Comparison of ENCODE assay signal across 18 mouse cellular contexts in genomic region chr13:9299657-9300056, GRCm38 (mm10).
"Had no signal": no experiment of that assay in that cellular context is flagged by ENCODE, and none has a peak within 500 bp of the region (broad histone marks: within the 10 kb centered on the region; RNA-seq: fewer than 3 reads in every experiment).

No protein-coding gene starts in this region.

- H3K27me3 ChIP-seq: intestine, embryonic 15.5 days; kidney, embryonic 15.5 days; limb, embryonic 12.5 days; limb, embryonic 15.5 days; midbrain, embryonic 12.5 days; neural tube, embryonic 13.5 days had no signal

- ATAC-seq: intestine, embryonic 15.5 days; liver, postnatal 0 days; midbrain, embryonic 16.5 days had no signal

- H3K4me3 ChIP-seq: intestine, embryonic 15.5 days; kidney, embryonic 15.5 days; limb, embryonic 12.5 days; limb, embryonic 15.5 days; midbrain, embryonic 12.5 days; myocyte; neural tube, embryonic 13.5 days had no signal

- H3K9me3 ChIP-seq: intestine, embryonic 15.5 days; kidney, embryonic 15.5 days; limb, embryonic 15.5 days; midbrain, embryonic 12.5 days; neural tube, embryonic 13.5 days had no signal

- DNase-seq: kidney, adult 11 months; kidney, adult 8-10 months; kidney, postnatal 10 days; kidney, postnatal 4 days; left cerebral cortex, postnatal 4 days; liver, postnatal 0 days; thymus, adult 18-20 months; thymus, postnatal 36 days had no signal

- H3K36me3 ChIP-seq: intestine, embryonic 15.5 days; kidney, embryonic 15.5 days; limb, embryonic 12.5 days; limb, embryonic 15.5 days; midbrain, embryonic 12.5 days; neural tube, embryonic 13.5 days had no signal

- H3K4me2 ChIP-seq: intestine, embryonic 15.5 days; kidney, embryonic 15.5 days; limb, embryonic 12.5 days; limb, embryonic 15.5 days; liver, embryonic 11.5 days; midbrain, embryonic 12.5 days; neural tube, embryonic 13.5 days had no signal

- H3K27ac ChIP-seq: intestine, embryonic 15.5 days; kidney, embryonic 15.5 days; limb, embryonic 12.5 days; limb, embryonic 15.5 days; liver, embryonic 14.5 days; midbrain, embryonic 12.5 days; neural tube, embryonic 13.5 days had no signal

- H3K4me1 ChIP-seq: intestine, embryonic 15.5 days; kidney, embryonic 15.5 days had no signal

- H3K9ac ChIP-seq: intestine, embryonic 15.5 days; kidney, embryonic 15.5 days; limb, embryonic 12.5 days; limb, embryonic 15.5 days; liver, embryonic 14.5 days; liver, postnatal 0 days; midbrain, embryonic 12.5 days; neural tube, embryonic 13.5 days had no signal
